Mouse (Mus musculus): ENCODE measurements around the gene Vmn1r196.
"Not testable (repeated sequence)": the region's sequence is repeated elsewhere in the genome, so short reads cannot be mapped to it uniquely, and the experiment has no call there.

Vmn1r196 gene

DNA sequence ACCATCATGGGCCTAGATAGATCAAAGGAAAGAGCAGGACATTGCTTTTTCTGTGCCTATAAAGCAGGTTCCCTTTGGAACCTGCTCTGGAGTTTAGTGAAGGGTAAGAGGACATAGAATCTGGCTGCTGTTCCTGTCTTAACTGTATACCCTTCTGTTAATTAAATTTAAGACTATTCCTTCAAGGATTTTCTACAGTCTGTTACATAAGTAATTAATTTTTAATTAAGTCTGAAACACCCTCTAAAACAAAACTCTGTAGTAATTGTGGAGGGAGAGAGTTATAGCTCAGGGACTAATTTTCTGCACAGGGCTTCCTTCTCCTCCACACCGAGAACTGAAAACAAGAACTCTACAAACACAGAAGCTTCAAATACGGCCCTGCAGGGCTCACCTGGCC is at the start of gene Vmn1r196:
Gene Vmn1r196 (plus strand): TSS at position 301 of the 400 bp plus-strand sequence.
- DNase-seq (ENCODE audit: low spot score) = no peak

DNA sequence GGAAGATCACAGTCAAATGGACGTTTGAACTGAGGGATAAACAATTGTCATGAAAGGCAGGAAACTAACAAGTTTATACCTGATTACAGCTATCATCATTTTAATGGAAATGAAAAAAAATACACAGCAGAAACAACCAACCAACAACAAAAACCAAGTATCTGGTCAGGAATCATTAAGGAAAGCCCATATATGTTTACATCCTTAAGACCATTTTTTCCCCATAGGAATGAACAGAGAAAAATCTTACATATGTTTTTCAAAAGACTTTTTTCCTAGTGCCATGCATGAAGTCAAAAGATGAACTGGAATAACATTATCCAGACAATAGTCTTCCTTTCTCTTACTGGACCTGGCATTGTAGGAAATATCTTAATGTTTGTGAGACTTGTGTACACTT is 45.8 kb upstream of the Vmn1r196 start, which contains the start of gene Vmn1r194:
Gene Vmn1r194 (plus strand): TSS at position 301 of the 400 bp plus-strand sequence.
- no peak for DNase-seq (ENCODE audit: low spot score)

GRCm38 (mm10) chr13:22270222-22270621 is 19.5 kb upstream of the Vmn1r196 start, which contains the start of gene Vmn1r195:
Gene Vmn1r195, plus strand, starts transcription at chr13:22270522.
- DNase-seq (ENCODE audit: low spot score) = not testable (repeated sequence)

DNA sequence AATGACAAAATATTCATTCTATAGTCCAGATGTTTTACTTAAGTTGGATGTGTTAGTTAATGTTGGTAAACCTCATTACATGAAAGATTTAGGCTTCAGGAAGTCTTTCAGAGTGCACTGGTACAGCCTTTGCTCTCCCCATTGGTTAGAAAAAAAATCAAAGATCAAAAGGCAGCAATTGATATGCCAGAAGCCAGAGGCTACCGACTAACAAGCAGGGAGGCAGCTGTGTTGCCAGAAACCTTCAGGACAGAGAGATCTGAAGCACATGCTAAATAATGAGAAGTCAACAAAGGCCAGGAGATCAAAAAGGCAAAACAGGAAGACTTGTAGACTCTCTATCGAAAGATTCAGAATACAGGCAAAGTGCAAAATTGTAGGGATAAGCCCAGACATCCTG is 18.0 kb upstream of the Vmn1r196 start:
- DNase-seq (ENCODE audit: low spot score) = no peak

DNA sequence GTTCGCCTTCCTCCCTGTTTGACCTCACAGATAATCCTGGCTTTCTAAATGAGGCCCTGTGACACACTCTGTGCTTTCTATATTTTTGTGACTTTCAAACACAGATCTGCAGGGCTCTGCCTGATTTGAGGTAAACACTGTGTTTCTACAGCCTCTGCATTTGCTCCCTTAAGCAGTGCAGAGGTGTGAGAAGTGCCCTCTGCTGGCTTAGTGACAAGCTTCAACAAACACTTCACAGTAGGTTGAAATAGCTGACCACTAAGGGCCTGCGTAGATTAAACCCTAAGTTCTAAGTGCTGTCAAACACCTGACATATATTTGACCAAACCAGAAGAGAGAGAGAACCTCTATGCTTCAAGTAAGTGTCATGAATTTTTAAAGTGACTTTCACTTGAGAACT is 5.1 kb upstream of the Vmn1r196 start:
- DNase-seq (ENCODE audit: low spot score) = no peak

DNA sequence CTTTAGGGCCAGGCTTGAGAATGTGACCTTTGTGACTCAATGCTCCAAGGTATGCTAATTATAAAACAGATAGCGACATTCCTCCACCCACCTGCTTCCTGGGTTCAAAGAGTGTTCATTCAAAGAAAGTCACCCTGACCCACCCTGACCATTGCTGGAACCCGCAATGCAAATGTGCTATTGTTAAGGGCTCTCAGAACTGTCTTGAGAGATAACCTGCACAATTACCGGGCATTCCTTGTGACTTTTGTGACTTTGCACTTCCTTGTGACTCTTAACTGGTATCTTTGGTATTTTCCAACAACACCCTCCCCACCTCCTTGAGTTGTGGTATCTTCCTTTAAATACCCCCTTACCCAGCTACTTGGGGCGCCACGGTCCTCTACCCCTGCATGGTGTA is 18.4 kb downstream of the Vmn1r196 start:
- DNase-seq (ENCODE audit: low spot score) = not testable (repeated sequence)

DNA sequence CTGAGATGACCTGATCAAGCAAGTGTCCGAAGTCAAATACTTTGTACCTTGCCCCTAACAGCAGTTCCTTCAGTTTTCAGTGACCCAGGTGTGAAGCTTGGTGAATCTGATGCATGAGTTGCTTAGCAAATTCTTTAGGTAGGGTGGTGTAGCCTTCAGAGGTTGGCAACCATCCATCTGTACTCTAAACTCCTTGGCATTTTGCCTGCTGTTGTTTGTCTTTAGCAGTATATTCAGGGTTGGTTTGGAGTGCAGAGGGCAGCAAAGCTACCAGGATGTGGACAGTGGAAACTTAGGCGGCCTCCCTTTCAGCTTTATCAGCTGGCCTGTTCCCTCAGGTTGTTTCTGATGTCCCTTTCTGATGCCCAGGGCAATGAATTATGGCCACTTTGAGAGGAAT is 25.6 kb downstream of the Vmn1r196 start:
- DNase-seq (ENCODE audit: low spot score) = no peak

DNA sequence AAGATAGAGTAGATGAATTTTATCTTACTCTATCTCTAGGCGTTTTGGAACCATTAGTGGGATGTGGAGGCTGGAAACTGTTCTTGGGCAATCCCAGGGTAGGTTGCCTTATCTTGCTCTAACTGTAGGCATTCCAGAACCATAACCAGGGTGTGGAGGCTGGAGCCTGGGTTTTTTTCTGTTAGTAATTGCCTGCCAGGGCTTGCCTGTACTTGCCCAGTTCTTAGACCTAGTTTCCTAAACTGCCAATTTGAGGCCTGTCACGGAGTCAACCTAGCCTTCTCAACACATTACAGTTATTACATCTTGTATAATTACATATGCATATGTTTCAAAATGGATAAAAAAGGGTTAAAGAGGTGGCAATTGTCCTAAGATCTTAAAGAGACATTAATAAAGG is 27.6 kb downstream of the Vmn1r196 start:
- no peak for DNase-seq (ENCODE audit: low spot score)

DNA sequence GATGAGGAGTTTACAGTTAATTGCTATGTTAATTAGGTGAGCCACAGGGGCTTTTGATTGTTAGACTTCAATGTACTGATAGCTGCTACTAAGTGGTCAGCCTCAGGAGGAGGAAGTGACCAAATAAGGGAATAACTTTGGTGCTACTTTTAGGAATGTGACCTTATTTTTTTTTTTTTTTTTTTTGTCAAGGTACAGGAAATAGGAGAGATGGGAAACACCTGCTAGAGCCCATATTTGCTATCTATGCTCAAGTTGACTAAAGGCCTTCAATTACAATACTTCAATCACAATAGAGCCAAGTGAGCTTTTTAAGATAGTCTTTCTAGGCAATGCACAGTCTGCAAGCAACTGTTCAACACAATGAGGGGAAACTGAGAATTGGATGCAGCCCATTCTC is 30.4 kb downstream of the Vmn1r196 start:
- DNase-seq (ENCODE audit: low spot score) = no peak

DNA sequence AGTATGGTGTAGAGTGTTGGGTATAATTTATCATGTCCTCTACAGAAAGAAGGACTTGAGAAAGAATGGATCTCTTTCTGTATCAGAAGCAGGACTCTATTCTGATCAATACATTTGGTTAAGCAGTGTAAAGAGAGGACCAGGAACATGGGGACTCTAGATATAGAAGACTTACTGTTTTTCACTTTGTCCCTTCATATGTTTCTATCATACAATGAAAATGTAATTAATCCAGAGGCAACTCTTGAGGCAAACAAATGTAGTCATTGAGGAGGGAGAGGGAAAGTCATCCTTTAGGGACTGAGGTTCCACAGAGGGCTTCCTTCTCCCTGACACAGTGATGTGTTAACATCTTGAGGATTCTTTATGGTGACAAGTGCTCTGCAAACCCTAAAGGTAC is 34.6 kb downstream of the Vmn1r196 start, which contains the start of gene Vmn1r197:
Gene Vmn1r197 (plus strand): TSS at position 301 of the 400 bp plus-strand sequence.
- DNase-seq (ENCODE audit: low spot score) = no peak

DNA sequence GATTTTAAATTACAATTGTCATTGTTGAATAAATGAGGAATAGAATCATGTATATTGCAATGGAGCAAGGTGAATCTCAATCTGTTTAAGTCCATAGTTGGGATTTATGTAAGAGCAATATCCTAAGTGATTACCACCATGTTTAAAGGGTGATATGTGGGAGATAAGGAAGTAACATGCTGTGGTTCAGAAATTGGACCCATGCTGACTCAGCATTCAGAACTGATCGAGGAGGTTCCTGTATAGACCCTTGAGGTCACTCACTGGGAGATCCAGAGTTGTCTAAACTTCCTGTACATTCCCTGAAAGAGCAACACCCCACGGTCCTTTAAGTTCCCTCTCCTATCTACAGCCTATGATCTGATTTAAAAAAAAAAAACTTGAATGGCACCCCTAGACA is 43.5 kb downstream of the Vmn1r196 start:
- no peak for DNase-seq (ENCODE audit: low spot score)

DNA sequence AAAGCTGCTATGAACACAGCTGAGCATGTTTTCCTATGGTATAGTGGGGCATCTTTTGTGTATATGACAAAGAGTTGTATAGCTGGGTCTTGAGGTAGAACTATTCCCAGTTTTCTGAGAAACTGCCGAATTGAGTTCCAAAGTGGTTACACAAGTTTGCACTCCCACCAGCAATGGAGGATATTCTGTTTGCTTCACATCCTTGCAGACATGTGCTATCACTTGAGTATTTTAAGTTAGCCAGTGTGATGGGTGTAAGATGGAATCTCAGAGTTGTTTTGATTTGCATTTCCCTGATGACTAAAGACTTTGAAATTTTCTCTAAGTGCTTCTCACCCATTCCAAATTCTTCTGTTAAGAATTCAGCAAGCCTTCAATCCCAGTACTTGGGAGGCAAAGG is 45.8 kb downstream of the Vmn1r196 start:
- DNase-seq (ENCODE audit: low spot score) = no peak
